ENCODE assay signal across 8 mouse cellular contexts in genomic region chr9:34485759-34486431, GRCm38 (mm10). TPM values are rescaled to one million over a fixed set of nuclear protein-coding genes. Genes with fewer than 3 reads are reported as not detected.
DNase-seq lines count a peak whose midpoint lies in the region; ATAC-seq lines count a peak whose summit lies in the region.

Gene Kirrel3 (plus strand): TSS chr9:34485894.

- 0% methylated on average over 35 of the region's 35 CpGs for WGBS in midbrain, embryonic 12.5 days
- under 1% methylated on average over 35 of the region's 35 CpGs for WGBS in stomach, embryonic 14.5 days

- H3K9ac ChIP-seq in midbrain, embryonic 12.5 days (replicated peaks) = peak within 1 kb of the TSS; percentile 59
- H3K9ac ChIP-seq in stomach, embryonic 14.5 days (replicated peaks; ENCODE audit: low read depth, low read length) = no peak within 1 kb of the TSS; the same call in 1 of the 2 replicates

- peaks cover 48% of the 10 kb centered on the region for H3K27me3 ChIP-seq in midbrain, embryonic 12.5 days
- peaks cover 14% of the 10 kb centered on the region; the same call in 1 of the 2 replicates for H3K27me3 ChIP-seq in stomach, embryonic 14.5 days (ENCODE audit: control insufficient read depth, insufficient read depth, low read length)

- no peaks in the 10 kb centered on the region for H3K9me3 ChIP-seq in midbrain, embryonic 12.5 days
- no peaks in the 10 kb centered on the region for H3K9me3 ChIP-seq in stomach, embryonic 14.5 days (ENCODE audit: control insufficient read depth, low read depth, low read length)

- peak; percentile 67 for ATAC-seq in midbrain, embryonic 12.5 days (ENCODE audit: low FRiP score, low read depth)
- ATAC-seq in stomach, embryonic 14.5 days (ENCODE audit: insufficient number of reproducible peaks, insufficient read depth, low FRiP score, low read depth) = peak; percentile 68
- no peak for ATAC-seq in CD4-positive, CD25-positive, alpha-beta regulatory T cell, adult 4 months

- peak; percentile 70 to 76 for DNase-seq in adrenal gland, postnatal 36 days
- peak; percentile 52 for DNase-seq in embryo, embryonic 11.5 days (ENCODE audit: low read depth, low spot score)
- peak; percentile 38 to 76 for DNase-seq in heart, adult 18-20 months
- DNase-seq in kidney, adult 18-20 months = peak; percentile 63
- DNase-seq in left cerebral cortex, postnatal 36 days (ENCODE audit: low spot score in 2 of 2) = peak; percentile 83

- H3K36me3 ChIP-seq in midbrain, embryonic 12.5 days = no peaks in the 10 kb centered on the region
- no peaks in the 10 kb centered on the region for H3K36me3 ChIP-seq in stomach, embryonic 14.5 days (ENCODE audit: control insufficient read depth, insufficient read depth, low read length)

- H3K4me1 ChIP-seq in midbrain, embryonic 12.5 days = peaks cover 22% of the 10 kb centered on the region
- H3K4me1 ChIP-seq in stomach, embryonic 14.5 days (ENCODE audit: control insufficient read depth, insufficient read depth, low read length) = no peaks in the 10 kb centered on the region

- H3K4me3 ChIP-seq in midbrain, embryonic 12.5 days = peak within 1 kb of the TSS; percentile 55
- H3K4me3 ChIP-seq in stomach, embryonic 14.5 days (ENCODE audit: low read depth, low read length) = peak within 1 kb of the TSS; percentile 40

- intact Hi-C loops in left cerebral cortex, postnatal 36 days (cut with DNase I) = loop anchor here (2.0 to 10.0 kb wide), 4 partner anchors 69 to 1225 kb away; no protein-coding TSS in a partner anchor

- peak within 1 kb of the TSS; percentile 82 for H3K4me2 ChIP-seq in midbrain, embryonic 12.5 days (replicated peaks)
- peak within 1 kb of the TSS; percentile 87 for H3K4me2 ChIP-seq in stomach, embryonic 14.5 days (replicated peaks; ENCODE audit: low read depth, low read length)

- H3K27ac ChIP-seq in midbrain, embryonic 12.5 days (replicated peaks) = peak within 1 kb of the TSS; percentile 67
- H3K27ac ChIP-seq in stomach, embryonic 14.5 days (ENCODE audit: low read length) = no peak within 1 kb of the TSS

RNA-seq across cellular contexts. Expression of gene Kirrel3, which starts in this region (rescaled TPM):
- under 1 TPM; 0.26 to 0.33 TPM for total RNA-seq in adrenal gland, postnatal 36 days (2021)
- total RNA-seq in heart, adult 18-20 months (2021) = under 1 TPM; 0.47 to 0.51 TPM
- total RNA-seq in left cerebral cortex, postnatal 36 days (2021) = 10 to 100 TPM; 61.2 to 65.2 TPM
- polyA plus RNA-seq in midbrain, embryonic 12.5 days (2016; fragmentation: Nextera tagmentation; extraction: Ambion mirVana) = 9.5 and 11.5 TPM in 2 replicates
- 6.0 and 6.3 TPM in 2 replicates for polyA plus RNA-seq in stomach, embryonic 14.5 days (2014; fragmentation: Nextera tagmentation; extraction: Ambion mirVana)
- under 1 TPM in 1 of 2 experiments, not detected in 1; 0.41 TPM for polyA plus RNA-seq in CD4-positive, CD25-positive, alpha-beta regulatory T cell, adult 4 months (2017; shearing (Covaris generic))

Comparison
In these comparisons a context has a peak if more than half of its experiments do, and no peak if none do; other contexts are left out.
1. RNA of gene Kirrel3 (total RNA-seq): 61.2 to 65.2 TPM in left cerebral cortex, postnatal 36 days; 0.47 to 0.51 TPM in heart, adult 18-20 months and 0.26 to 0.33 TPM in adrenal gland, postnatal 36 days; every median in the first group is over 10 times any median in the second.
2. Peak in DNase-seq in adrenal gland, postnatal 36 days; RNA of the gene not detected or under 1 TPM.
3. Peak in DNase-seq in heart, adult 18-20 months; RNA of the gene not detected or under 1 TPM.
4. Peak in every context shown above with its lines, with median percentiles within 50 percentile points of each other: DNase-seq.